Mouse (Mus musculus): Measurements from ENCODE around the gene Gucy1b2.

- TF ChIP-seq CTCF (IDR thresholded peaks at IDR 0.05; ENCODE audit: borderline replicate concordance, extremely low read depth, insufficient read depth, insufficient read length) = no peak
- no peak for TF ChIP-seq POLR2A (IDR thresholded peaks at IDR 0.05; ENCODE audit: borderline replicate concordance, extremely low read depth, insufficient read depth, insufficient read length, poor library complexity, severe bottlenecking)
Observed at GRCm38 (mm10) chr14:62443840-62444430, 12.2 kb downstream of the Gucy1b2 start.

Data from brain, embryonic 14.5 days (tissue).